Mouse (Mus musculus) intestine, embryonic 16.5 days (tissue): Measurements from ENCODE around the gene Rhbdd2. TPM values are rescaled to one million over a fixed set of nuclear protein-coding genes. Genes with fewer than 3 reads are reported as not detected.

Source experiments
- ATAC-seq: fragments of 200-750 bp; cut with Nextera tagmentation; 2 replicates; pipeline ENCODE4 v1.8.0; 2017; ENCODE audit warnings: moderate TSS enrichment, moderate library complexity
- H3K27ac ChIP-seq: fragments of 300-500 bp; sonication (generic); 2 replicates; pipeline ENCODE4 v1.5.1; 2014; ENCODE audit warnings: mild to moderate bottlenecking, low read length
- H3K27me3 ChIP-seq: fragments of 300-500 bp; sonication (generic); replicated peaks from 2 replicates; pipeline ENCODE4 v1.6.1; 2014; ENCODE audit warnings: low read length, control low read depth, mixed read lengths; ENCODE audit not compliant: control insufficient read depth, insufficient read depth
- H3K36me3 ChIP-seq: fragments of 300-500 bp; sonication (generic); 2 replicates; pipeline ENCODE4 v1.6.1; 2014; ENCODE audit warnings: low read length, control low read depth; ENCODE audit not compliant: control insufficient read depth, insufficient read depth
- H3K4me1 ChIP-seq: fragments of 300-500 bp; sonication (generic); 2 replicates; pipeline ENCODE4 v1.6.1; 2014; ENCODE audit warnings: low read length, control low read depth, mixed read lengths; ENCODE audit not compliant: control insufficient read depth, insufficient read depth
- H3K4me2 ChIP-seq: fragments of 300-500 bp; sonication (generic); 2 replicates; pipeline ENCODE4 v1.6.1; 2014; ENCODE audit warnings: low read depth, low read length, control low read depth
- H3K4me3 ChIP-seq: fragments of 300-500 bp; sonication (generic); 2 replicates; pipeline ENCODE4 v1.5.1; 2014; ENCODE audit warnings: mild to moderate bottlenecking, low read length
- H3K9ac ChIP-seq: fragments of 300-500 bp; sonication (generic); 2 replicates; pipeline ENCODE4 v1.6.1; 2014; ENCODE audit warnings: low read depth, low read length
- H3K9me3 ChIP-seq: fragments of 300-500 bp; sonication (generic); 2 replicates; pipeline ENCODE4 v1.6.1; 2016; ENCODE audit warnings: low read length, control low read depth; ENCODE audit not compliant: control insufficient read depth
- WGBS: fragments of 180-500 bp; shearing (Covaris S2); extraction: QIAGEN DNeasy Blood & Tissue Kit; methylation state at CpG from one replicate; pipeline ENCODE4 v1.1.7; 2014; 5-methylcytosine and 5-hydroxymethylcytosine counted together
- polyA plus RNA-seq: library from polyadenylated mRNA; unstranded; fragments of >200 nt; fragmentation: Nextera tagmentation; extraction: Ambion mirVana; gene quantifications from 2 replicates; pipeline ENCODE4 v1.2.1, GENCODE M21; 2015

The Rhbdd2 gene
- polyA plus RNA-seq, 1 experiment from 2014 or later, result 32.1 TPM

DNA sequence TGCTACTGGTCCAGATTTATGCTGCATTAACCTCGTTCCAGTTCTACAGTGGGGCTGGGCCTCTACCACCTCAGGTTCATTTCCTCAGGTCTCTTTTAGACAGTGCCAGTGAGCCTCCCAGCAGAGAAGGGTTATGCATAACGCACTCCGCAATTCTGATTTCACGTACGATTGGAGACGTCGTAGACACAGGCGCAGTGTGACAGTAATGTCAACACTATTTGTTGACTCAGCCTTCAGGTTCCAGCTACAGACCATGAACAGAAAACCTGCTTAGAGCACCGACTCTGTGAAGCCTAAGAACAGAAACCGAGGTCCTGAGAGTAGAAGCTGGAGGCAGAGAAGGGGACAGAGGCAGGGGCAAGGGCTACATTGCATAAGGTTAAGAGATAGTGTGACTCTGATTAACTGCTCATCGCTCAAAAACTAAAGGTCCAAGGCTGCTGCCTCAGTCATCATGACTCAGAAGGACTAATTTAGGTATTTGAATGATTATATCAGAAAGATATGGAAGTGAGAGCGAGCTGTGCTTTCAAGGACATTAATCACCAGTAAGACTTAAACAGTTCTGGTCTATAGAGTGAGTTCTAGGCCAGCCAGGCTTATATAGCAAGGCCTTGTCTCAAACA is 50.6 kb downstream of the Rhbdd2 start:
- ATAC-seq, result peak; percentile 14; the same call in 1 of the 2 replicates
- WGBS, result 63% methylated on average over 12 of the region's 12 CpGs
- Histone ChIP-seq H3K27ac (peak overlapping the region; percentile 13), H3K36me3 (no peaks in the 10 kb centered on the region), H3K9me3 (no peaks in the 10 kb centered on the region), H3K4me2 (no peak overlapping the region), H3K9ac (no peak overlapping the region), H3K27me3 (no peaks in the 10 kb centered on the region), H3K4me3 (no peak overlapping the region), H3K4me1 (peaks cover 6% of the 10 kb centered on the region)

DNA sequence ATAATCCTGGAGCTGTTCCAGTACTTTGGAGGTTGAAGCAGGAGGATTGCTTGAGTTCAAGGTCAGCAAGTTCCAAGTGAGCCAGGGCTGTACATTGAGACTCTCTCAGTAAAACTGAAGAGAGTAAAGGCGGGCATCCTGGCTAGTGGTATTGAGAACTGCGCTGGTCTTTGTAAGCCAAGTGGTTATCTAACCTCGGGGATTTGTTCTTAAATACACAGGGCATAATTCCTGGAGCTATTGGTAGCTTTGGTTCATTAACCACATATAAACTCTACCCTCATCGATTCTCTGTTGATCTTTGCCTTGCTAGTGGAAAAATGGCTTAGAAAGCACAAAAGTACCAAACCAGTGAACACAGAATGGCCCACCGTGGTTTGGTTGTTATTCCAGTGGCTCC is 58.0 kb downstream of the Rhbdd2 start:
- Histone ChIP-seq H3K9ac (0 out of 2 replicates have a peak overlapping the region, but pooled peaks have one; percentile 84), H3K27me3 (no peaks in the 10 kb centered on the region), H3K4me2 (peak overlapping the region; percentile 90), H3K4me1 (peaks cover 17% of the 10 kb centered on the region), H3K27ac (no peak overlapping the region), H3K9me3 (no peaks in the 10 kb centered on the region), H3K36me3 (no peaks in the 10 kb centered on the region), H3K4me3 (peak overlapping the region; percentile 83)
- 80% methylated on average over 5 of the region's 5 CpGs for WGBS
- ATAC-seq, result no peak

DNA sequence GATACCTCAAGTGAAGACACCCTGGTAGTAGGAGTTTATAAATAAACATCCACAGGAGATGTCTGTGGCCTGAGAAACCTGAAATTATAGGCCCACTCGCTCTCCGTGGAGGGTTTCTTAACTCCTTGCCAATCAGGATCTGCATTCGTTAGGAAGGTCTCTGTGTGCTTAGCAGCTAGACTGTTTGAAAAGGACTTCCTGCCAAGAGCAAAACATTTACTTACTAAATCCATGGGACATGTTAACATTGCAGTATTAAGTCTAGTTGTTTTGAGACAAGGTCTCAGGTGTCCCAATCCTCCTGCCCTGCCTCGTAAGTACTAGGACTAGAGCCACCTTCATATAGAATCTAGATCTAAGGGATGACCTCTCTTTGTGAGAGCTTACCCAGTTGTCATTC is 58.8 kb downstream of the Rhbdd2 start:
- no peak overlapping the region for H3K4me3 ChIP-seq
- no peak overlapping the region for H3K9ac ChIP-seq
- H3K9me3 ChIP-seq, result no peaks in the 10 kb centered on the region
- H3K4me2 ChIP-seq, result no peak overlapping the region
- peaks cover 17% of the 10 kb centered on the region for H3K4me1 ChIP-seq
- H3K27me3 ChIP-seq, result no peaks in the 10 kb centered on the region
- 74% methylated on average over 4 of the region's 4 CpGs for WGBS
- no peak for ATAC-seq
- no peaks in the 10 kb centered on the region for H3K36me3 ChIP-seq
- H3K27ac ChIP-seq, result no peak overlapping the region

DNA sequence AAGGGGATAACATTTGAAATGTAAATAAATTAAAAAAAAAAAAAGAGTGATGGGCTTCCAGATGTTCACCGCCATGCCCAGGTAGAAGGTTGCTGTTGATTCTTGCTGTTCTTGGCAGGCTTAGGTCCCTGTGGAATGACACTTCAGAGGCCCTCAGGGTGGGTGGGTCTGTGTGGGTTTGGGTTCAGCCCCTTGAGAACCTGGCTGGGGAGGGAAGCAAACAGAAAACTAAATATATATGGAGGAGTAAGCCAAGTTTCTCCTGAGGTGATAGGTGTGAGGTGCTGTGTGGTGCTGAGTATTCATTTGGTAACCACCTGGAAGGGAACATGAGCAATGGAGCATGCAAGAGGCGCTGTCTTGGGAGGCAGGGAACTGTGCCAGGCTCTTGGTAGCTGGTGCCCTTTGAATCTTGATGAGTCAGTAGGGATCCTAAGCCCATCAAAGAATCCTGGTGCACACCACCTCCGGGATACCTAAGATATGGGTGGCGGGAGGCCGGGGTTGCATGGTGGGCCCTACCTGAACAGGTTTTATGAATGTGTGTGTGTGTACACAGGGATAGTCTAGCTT is 60.9 kb downstream of the Rhbdd2 start:
- ATAC-seq, result no peak
- Histone ChIP-seq H3K4me2 (no peak overlapping the region), H3K4me1 (peaks cover 16% of the 10 kb centered on the region), H3K36me3 (no peaks in the 10 kb centered on the region), H3K27ac (no peak overlapping the region), H3K9me3 (no peaks in the 10 kb centered on the region), H3K4me3 (no peak overlapping the region), H3K9ac (no peak overlapping the region), H3K27me3 (no peaks in the 10 kb centered on the region)
- WGBS, result 89% methylated on average over 5 of the region's 5 CpGs

DNA sequence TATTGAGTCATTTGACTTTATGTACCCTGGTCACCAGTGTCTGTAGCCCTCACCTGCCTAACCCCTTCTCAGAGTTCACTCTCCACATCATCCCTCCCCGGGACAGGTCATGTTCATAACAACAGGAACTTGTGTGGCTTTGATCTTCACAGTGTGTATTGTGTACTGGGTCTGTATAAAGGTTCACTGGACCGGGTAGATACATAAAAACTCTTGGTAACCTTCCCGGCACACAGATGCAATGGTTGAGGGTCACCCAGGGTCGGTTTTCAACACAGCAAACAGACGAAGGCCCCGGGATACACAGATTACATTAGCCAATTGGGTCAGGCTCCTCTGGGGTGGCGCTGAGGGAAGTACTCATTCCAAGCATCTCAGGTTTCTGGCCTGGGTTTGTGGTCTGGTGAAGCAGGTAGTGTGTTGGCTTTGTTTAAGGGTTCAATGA is 62.9 kb downstream of the Rhbdd2 start:
- no peak overlapping the region for H3K4me3 ChIP-seq
- H3K36me3 ChIP-seq, result no peaks in the 10 kb centered on the region
- peak; percentile 39; the same call in 1 of the 2 replicates for ATAC-seq
- H3K27me3 ChIP-seq, result no peaks in the 10 kb centered on the region
- peaks cover 6% of the 10 kb centered on the region for H3K4me1 ChIP-seq
- 54% methylated on average over 7 of the region's 7 CpGs for WGBS
- H3K27ac ChIP-seq, result no peak overlapping the region
- no peaks in the 10 kb centered on the region for H3K9me3 ChIP-seq
- no peak overlapping the region for H3K4me2 ChIP-seq
- no peak overlapping the region for H3K9ac ChIP-seq

Other genes with a start within 250 kb of the Rhbdd2 start
- 6.9 and 7.5 TPM in 2 replicates for gene Pom121, start 238.1 kb upstream of the Rhbdd2 start, polyA plus RNA-seq
- gene Hip1, start 87.5 kb upstream of the Rhbdd2 start, polyA plus RNA-seq, result 15.0 and 15.3 TPM in 2 replicates
- gene Ccl26, start 69.0 kb upstream of the Rhbdd2 start, polyA plus RNA-seq, result not detected in 2 replicates
- gene Ccl24, start 59.6 kb upstream of the Rhbdd2 start, polyA plus RNA-seq, result 34.3 and 34.5 TPM in 2 replicates
- 111 and 116 TPM in 2 replicates for gene Por, start 37.4 kb downstream of the Rhbdd2 start, polyA plus RNA-seq
- gene Tmem120a, start 111.8 kb downstream of the Rhbdd2 start, polyA plus RNA-seq, result 65.1 and 65.8 TPM in 2 replicates
- 0.21 and 0.35 TPM in 2 replicates for gene Styxl1, start 145.8 kb downstream of the Rhbdd2 start, polyA plus RNA-seq
- gene Mdh2, start 145.9 kb downstream of the Rhbdd2 start, polyA plus RNA-seq, result 873 and 892 TPM in 2 replicates
- 2.6 and 3.1 TPM in 2 replicates for gene Srrm3, start 174.3 kb downstream of the Rhbdd2 start, polyA plus RNA-seq